Mouse (Mus musculus): ENCODE data around the gene Astn1.

Astn1 gene

GRCm38 (mm10) chr1:158516558-158516957, 154.5 kb downstream of the Astn1 start:
- no peak for DNase-seq (ENCODE audit: low spot score)

- DNase-seq (ENCODE audit: low spot score), result no peak
Measured at GRCm38 (mm10) chr1:158536195-158536594, 174.1 kb downstream of the Astn1 start.

- DNase-seq (ENCODE audit: low spot score), result no peak
Measured at GRCm38 (mm10) chr1:158536867-158537266, 174.8 kb downstream of the Astn1 start.

GRCm38 (mm10) chr1:158545095-158545494, 183.0 kb downstream of the Astn1 start:
- no peak for DNase-seq (ENCODE audit: low spot score)

GRCm38 (mm10) chr1:158546513-158546912, 184.4 kb downstream of the Astn1 start:
- no peak for DNase-seq (ENCODE audit: low spot score)

- no peak for DNase-seq (ENCODE audit: low spot score)
Measured at GRCm38 (mm10) chr1:158547592-158548211, 185.6 kb downstream of the Astn1 start.

- no peak for DNase-seq (ENCODE audit: low spot score)
Measured at GRCm38 (mm10) chr1:158548319-158548718, 186.2 kb downstream of the Astn1 start.

GRCm38 (mm10) chr1:158549616-158550015, 187.5 kb downstream of the Astn1 start:
- DNase-seq (ENCODE audit: low spot score), result no peak

- no peak for DNase-seq (ENCODE audit: low spot score)
Measured at GRCm38 (mm10) chr1:158551951-158552350, 189.9 kb downstream of the Astn1 start.

GRCm38 (mm10) chr1:158553341-158553740, 191.3 kb downstream of the Astn1 start:
- DNase-seq (ENCODE audit: low spot score), result no peak

- DNase-seq (ENCODE audit: low spot score), result no peak
Measured at GRCm38 (mm10) chr1:158554020-158554505, 192.0 kb downstream of the Astn1 start.

GRCm38 (mm10) chr1:158573168-158573567, 211.1 kb downstream of the Astn1 start:
- DNase-seq (ENCODE audit: low spot score), result no peak

- no peak for DNase-seq (ENCODE audit: low spot score)
Measured at GRCm38 (mm10) chr1:158573597-158573996, 211.5 kb downstream of the Astn1 start.

- DNase-seq (ENCODE audit: low spot score), result no peak
Measured at GRCm38 (mm10) chr1:158575997-158576396, 213.9 kb downstream of the Astn1 start.

- DNase-seq (ENCODE audit: low spot score), result no peak
Measured at GRCm38 (mm10) chr1:158581806-158582205, 219.7 kb downstream of the Astn1 start.

GRCm38 (mm10) chr1:158588903-158589302, 226.8 kb downstream of the Astn1 start:
- DNase-seq (ENCODE audit: low spot score), result no peak

- no peak for DNase-seq (ENCODE audit: low spot score)
Measured at GRCm38 (mm10) chr1:158596726-158597448, 234.8 kb downstream of the Astn1 start.

- no peak for DNase-seq (ENCODE audit: low spot score)
Measured at GRCm38 (mm10) chr1:158597996-158598395, 235.9 kb downstream of the Astn1 start.

GRCm38 (mm10) chr1:158599435-158599834, 237.4 kb downstream of the Astn1 start:
- DNase-seq (ENCODE audit: low spot score), result no peak

GRCm38 (mm10) chr1:158603056-158603455, 241.0 kb downstream of the Astn1 start:
- no peak for DNase-seq (ENCODE audit: low spot score)

GRCm38 (mm10) chr1:158604149-158604548, 242.1 kb downstream of the Astn1 start:
- DNase-seq (ENCODE audit: low spot score), result no peak

GRCm38 (mm10) chr1:158605597-158605996, 243.5 kb downstream of the Astn1 start:
- no peak for DNase-seq (ENCODE audit: low spot score)

- DNase-seq (ENCODE audit: low spot score), result no peak
Measured at GRCm38 (mm10) chr1:158606324-158606723, 244.3 kb downstream of the Astn1 start.

GRCm38 (mm10) chr1:158607201-158607600, 245.1 kb downstream of the Astn1 start:
- DNase-seq (ENCODE audit: low spot score), result no peak

Data from T-cell, adult 2 months (primary cell).